22 mouse cellular contexts compared by ENCODE assay signal in genomic region chr1:33738281-33738680, GRCm38 (mm10).
"Had no signal": no experiment of that assay in that cellular context is flagged by ENCODE, and none has a peak within 500 bp of the region (broad histone marks: within the 10 kb centered on the region; RNA-seq: fewer than 3 reads in every experiment).

No protein-coding gene starts in this region.

- ATAC-seq: liver, embryonic 12.5 days had no signal

- DNase-seq: gastrocnemius, postnatal 14 days; gastrocnemius, postnatal 36 days; heart, adult 18-20 months; heart, postnatal 10 days; heart, postnatal 4 days; kidney, adult 18-20 months; kidney, adult 8-10 months; kidney, postnatal 10 days; kidney, postnatal 25 days; kidney, postnatal 4 days; left cerebral cortex, postnatal 4 days had no signal

- H3K4me2 ChIP-seq: heart, embryonic 12.5 days; hindbrain, embryonic 12.5 days; hindbrain, embryonic 14.5 days; intestine, embryonic 15.5 days; limb, embryonic 13.5 days; limb, embryonic 15.5 days; liver, embryonic 12.5 days had no signal

- H3K4me3 ChIP-seq: heart, embryonic 10.5 days; heart, embryonic 12.5 days; hindbrain, embryonic 10.5 days; hindbrain, embryonic 12.5 days; intestine, embryonic 15.5 days; layer of hippocampus, adult 2 months; left cerebral cortex, adult 2 months; limb, embryonic 13.5 days; limb, embryonic 15.5 days; liver, embryonic 12.5 days had no signal

- H3K9me3 ChIP-seq: heart, embryonic 10.5 days; heart, embryonic 12.5 days; hindbrain, embryonic 10.5 days; hindbrain, embryonic 12.5 days; intestine, embryonic 15.5 days; limb, embryonic 13.5 days; limb, embryonic 15.5 days; liver, embryonic 12.5 days had no signal

- H3K4me1 ChIP-seq: heart, embryonic 10.5 days; heart, embryonic 12.5 days; hindbrain, embryonic 10.5 days; hindbrain, embryonic 12.5 days; intestine, embryonic 15.5 days; limb, embryonic 13.5 days; liver, embryonic 12.5 days had no signal

- H3K27ac ChIP-seq: heart, embryonic 10.5 days; hindbrain, embryonic 10.5 days; hindbrain, embryonic 12.5 days; hindbrain, embryonic 14.5 days; intestine, embryonic 15.5 days; layer of hippocampus, adult 2 months; left cerebral cortex, adult 2 months; limb, embryonic 13.5 days; limb, embryonic 15.5 days; liver, embryonic 12.5 days had no signal

- H3K27me3 ChIP-seq: heart, embryonic 12.5 days; hindbrain, embryonic 12.5 days; intestine, embryonic 15.5 days; limb, embryonic 13.5 days; limb, embryonic 15.5 days; liver, embryonic 12.5 days had no signal

- H3K9ac ChIP-seq: heart, embryonic 12.5 days; hindbrain, embryonic 12.5 days; hindbrain, embryonic 14.5 days; intestine, embryonic 15.5 days; limb, embryonic 13.5 days; limb, embryonic 15.5 days; liver, embryonic 12.5 days had no signal
